Mouse (Mus musculus): Measurements from ENCODE around the gene Cog1.

- no peak for TF ChIP-seq POLR2A (IDR thresholded peaks at IDR 0.05; ENCODE audit: borderline replicate concordance, extremely low read depth, low read depth, low read length)
- TF ChIP-seq CTCF (IDR thresholded peaks at IDR 0.05; ENCODE audit: insufficient read depth, low read length): no peak
Observed at GRCm38 (mm10) chr11:113614476-113614875, 34.5 kb upstream of the Cog1 start.
